Mouse (Mus musculus) spleen, postnatal 14 days (tissue): ENCODE results near the gene Slitrk5.
"Not testable (repeated sequence)": the region's sequence is repeated elsewhere in the genome, so short reads cannot be mapped to it uniquely, and the experiment has no call there.

ENCODE experiments used
- DNase-seq, 2 experiments: peaks; one replicate each; pipeline ENCODE4 v3.0.0; 2021 to 2022; ENCODE audit warnings: low spot score in 2 of 2

The Slitrk5 gene

GRCm38 (mm10) chr14:111674664-111675147 is at the start of gene Slitrk5:
Gene Slitrk5 (plus strand): TSS chr14:111675097.
- DNase-seq, result peak in 1 of 2 experiments; percentile 14

GRCm38 (mm10) chr14:111672942-111673341 is 2.0 kb upstream of the Slitrk5 start:
- DNase-seq, result no peak

- DNase-seq, result no peak
Measured at GRCm38 (mm10) chr14:111675211-111676165, 591 bp downstream of the Slitrk5 start.

GRCm38 (mm10) chr14:111676166-111676581 is 1.3 kb downstream of the Slitrk5 start:
- DNase-seq, result no peak

DNA sequence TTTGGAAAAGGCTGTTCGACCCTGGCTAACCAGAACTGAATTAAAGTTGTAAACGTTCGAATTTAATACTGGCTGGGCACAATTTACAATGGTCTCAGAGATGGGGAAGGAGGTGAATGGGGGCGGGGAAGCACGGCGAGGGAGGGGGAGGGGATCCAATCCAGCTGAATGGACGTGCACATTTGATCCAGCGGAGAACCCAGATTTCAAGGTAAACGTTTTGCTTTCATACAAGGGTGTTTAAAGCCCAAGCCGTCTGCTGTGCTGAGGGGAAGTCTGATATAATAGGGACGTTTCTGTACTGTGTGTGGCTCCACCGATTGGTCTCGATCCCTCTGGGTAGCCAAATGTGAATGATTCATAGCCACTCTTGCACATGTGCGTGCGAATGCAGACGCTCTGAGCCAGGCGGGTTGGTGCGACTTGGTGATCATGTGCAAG is 2.0 kb downstream of the Slitrk5 start:
- no peak for DNase-seq

DNA sequence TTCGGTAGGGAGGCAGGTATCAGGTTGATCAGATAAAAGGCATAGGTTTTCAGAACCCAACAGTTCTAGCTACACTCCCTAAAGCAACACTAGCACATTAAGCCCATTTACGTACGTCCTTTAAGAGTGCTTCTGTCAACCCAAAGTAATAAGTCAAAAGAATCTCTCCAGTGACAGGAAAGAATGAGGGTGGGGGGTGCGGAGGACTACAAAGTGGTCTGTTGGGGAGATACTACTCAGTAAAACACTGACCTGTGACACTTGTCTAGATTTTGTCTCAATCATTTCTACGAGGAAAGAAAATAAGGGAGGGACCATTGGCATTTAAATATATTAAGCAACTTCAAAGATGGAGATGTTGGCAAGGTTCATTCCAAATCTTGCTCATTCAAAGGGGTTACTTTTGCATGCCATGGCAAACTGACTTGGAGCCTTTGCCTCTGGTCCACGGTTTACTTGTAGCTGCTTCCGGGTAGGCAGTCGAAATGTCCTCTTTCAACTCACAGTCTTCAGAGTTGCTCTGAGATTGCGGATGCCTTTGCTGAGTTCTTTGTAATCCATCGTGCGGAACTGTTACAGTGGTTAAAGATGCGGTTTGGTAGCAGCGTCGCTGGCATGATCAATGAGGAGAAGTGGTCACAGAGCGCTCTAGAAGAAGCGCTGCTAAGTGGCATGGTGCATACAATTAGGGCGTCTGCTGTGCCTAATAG is 2.6 kb downstream of the Slitrk5 start:
- DNase-seq, result no peak

GRCm38 (mm10) chr14:111680271-111680670 is 5.4 kb downstream of the Slitrk5 start:
- no peak for DNase-seq

DNA sequence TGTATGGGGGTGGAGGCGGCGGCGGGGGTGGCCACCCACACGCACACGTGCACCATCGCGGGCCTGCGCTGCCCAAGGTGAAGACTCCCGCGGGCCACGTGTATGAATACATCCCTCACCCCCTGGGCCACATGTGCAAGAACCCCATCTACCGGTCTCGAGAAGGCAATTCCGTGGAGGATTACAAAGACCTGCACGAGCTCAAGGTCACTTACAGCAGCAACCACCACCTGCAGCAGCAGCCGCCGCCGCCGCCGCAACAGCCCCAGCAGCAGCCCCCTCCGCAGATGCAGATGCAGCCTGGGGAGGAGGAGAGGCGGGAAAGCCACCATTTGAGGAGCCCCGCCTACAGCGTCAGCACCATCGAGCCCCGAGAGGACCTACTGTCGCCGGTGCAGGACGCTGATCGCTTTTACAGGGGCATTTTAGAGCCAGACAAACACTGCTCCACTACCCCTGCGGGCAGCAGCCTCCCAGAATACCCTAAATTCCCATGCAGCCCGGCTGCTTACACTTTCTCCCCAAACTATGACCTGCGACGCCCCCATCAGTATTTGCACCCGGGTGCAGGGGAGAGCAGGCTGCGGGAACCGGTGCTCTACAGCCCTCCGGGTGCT is 6.3 kb downstream of the Slitrk5 start:
- DNase-seq, result no peak

DNA sequence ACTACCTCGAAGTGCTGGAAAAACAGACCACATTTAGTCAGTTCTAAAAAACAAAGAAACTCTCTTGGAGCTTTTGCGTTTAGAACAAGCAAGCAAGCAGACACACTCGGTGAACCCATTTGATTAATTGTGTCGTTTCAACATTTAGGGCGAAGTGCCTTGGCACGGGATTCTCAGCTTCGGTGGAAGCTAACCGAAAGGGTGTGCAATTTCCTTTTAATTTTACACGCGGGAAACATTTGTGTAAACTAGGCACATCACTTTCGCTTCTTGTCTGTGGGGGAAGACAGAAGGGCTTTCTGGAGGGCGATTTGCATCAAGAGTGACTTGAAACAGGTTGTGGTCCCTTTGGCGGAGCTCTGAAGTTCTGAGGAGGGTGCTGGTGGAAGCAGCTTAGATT is 6.9 kb downstream of the Slitrk5 start:
- no peak for DNase-seq

DNA sequence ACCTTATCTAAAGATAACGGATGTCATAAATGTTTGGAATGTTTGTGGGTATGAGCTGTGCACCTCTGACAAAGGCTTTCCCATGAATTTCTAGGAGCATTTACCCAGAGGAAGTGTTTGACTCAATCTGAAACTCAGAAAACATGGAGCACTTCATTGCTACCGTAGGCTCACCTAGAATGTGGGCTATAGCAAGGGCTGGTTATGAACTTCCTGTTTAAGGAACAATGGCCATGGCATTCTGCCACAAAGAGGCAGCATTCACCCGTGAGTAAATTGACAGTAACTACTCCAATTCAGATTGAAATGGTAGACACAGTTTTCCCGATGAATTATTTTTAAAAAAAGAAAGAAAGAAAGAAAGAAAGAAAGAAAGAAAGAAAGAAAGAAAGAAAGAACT is 8.6 kb downstream of the Slitrk5 start:
- DNase-seq, result no peak

- not testable (repeated sequence) for DNase-seq
Measured at GRCm38 (mm10) chr14:111690139-111690538, 15.2 kb downstream of the Slitrk5 start.

DNA sequence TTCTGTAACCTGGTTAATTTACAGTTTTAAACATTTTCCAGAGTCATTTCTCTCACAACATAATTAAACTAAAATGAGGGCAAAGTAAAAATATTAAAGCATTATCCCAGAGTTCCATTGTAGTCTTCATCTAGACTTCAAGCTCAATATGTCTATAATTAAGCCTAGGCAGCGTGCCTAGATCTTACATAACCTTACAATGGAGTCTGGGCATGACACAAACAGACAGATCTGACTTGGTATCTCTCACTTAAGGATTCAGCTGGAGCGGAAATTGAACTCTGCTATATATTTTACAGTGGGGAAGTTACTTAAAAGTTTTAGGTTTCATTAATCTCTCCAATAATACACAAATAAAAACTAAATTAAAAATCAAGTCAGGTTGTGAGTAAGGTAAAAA is 54.9 kb downstream of the Slitrk5 start:
- DNase-seq, result no peak
